8 mouse cellular contexts compared by ENCODE assay signal in genomic region chr12:76837844-76838650, GRCm38 (mm10). TPM values are rescaled to one million over a fixed set of nuclear protein-coding genes. Genes with fewer than 3 reads are reported as not detected.
A peak's percentile ranks its signal among the peaks of the same experiment; 100 is the strongest.
DNase-seq lines count a peak whose midpoint lies in the region; ATAC-seq and TF ChIP-seq lines count a peak whose summit lies in the region.

No protein-coding gene starts in this region.

- H3K4me3 ChIP-seq in kidney, postnatal 0 days (replicated peaks; ENCODE audit: low read depth, low read length), result peak overlapping the region; percentile 52
- peak overlapping the region; percentile 67 for H3K4me3 ChIP-seq in intestine, embryonic 15.5 days (replicated peaks)
- peak overlapping the region; percentile 64 for H3K4me3 ChIP-seq in neural tube, embryonic 12.5 days

- H3K36me3 ChIP-seq in kidney, postnatal 0 days (ENCODE audit: insufficient read depth, low read length), result no peaks in the 10 kb centered on the region
- no peaks in the 10 kb centered on the region for H3K36me3 ChIP-seq in intestine, embryonic 15.5 days
- H3K36me3 ChIP-seq in neural tube, embryonic 12.5 days, result no peaks in the 10 kb centered on the region

- H3K4me2 ChIP-seq in kidney, postnatal 0 days (ENCODE audit: low read length), result peak overlapping the region; percentile 59
- H3K4me2 ChIP-seq in intestine, embryonic 15.5 days (replicated peaks), result peak overlapping the region; percentile 68
- peak overlapping the region; percentile 73 for H3K4me2 ChIP-seq in neural tube, embryonic 12.5 days (replicated peaks)

- 0 out of 2 replicates have a peak, but pooled peaks cover 5% of the 10 kb centered on the region for H3K4me1 ChIP-seq in kidney, postnatal 0 days (replicated peaks; ENCODE audit: insufficient read depth, low read length)
- H3K4me1 ChIP-seq in intestine, embryonic 15.5 days (replicated peaks), result peaks cover 7% of the 10 kb centered on the region; the same call in 1 of the 2 replicates
- H3K4me1 ChIP-seq in neural tube, embryonic 12.5 days, result no peaks in the 10 kb centered on the region; the same call in 1 of the 2 replicates

- no peak for DNase-seq in kidney, postnatal 0 days (ENCODE audit: low spot score)
- no peak for DNase-seq in kidney, postnatal 10 days
- no peak for DNase-seq in urinary bladder, adult 18-20 months (ENCODE audit: low spot score in 2 of 2)
- no peak for DNase-seq in cerebellum, postnatal 14 days
- no peak for DNase-seq in gastrocnemius, postnatal 14 days

- H3K9ac ChIP-seq in kidney, postnatal 0 days (ENCODE audit: low read depth, low read length), result peak overlapping the region; percentile 55
- peak overlapping the region; percentile 64 for H3K9ac ChIP-seq in intestine, embryonic 15.5 days
- peak overlapping the region; percentile 66 for H3K9ac ChIP-seq in neural tube, embryonic 12.5 days

- no peak for ATAC-seq in kidney, postnatal 0 days (replicated peaks; ENCODE audit: low FRiP score, low read depth)
- ATAC-seq in common myeloid progenitor, adult 5-6 weeks (replicated peaks; ENCODE audit: low read depth, poor library complexity, severe bottlenecking), result 0 out of 2 replicates have a peak, but pooled peaks have one; percentile 3
- no peak for ATAC-seq in intestine, embryonic 15.5 days
- no peak for ATAC-seq in neural tube, embryonic 12.5 days (ENCODE audit: low FRiP score, low read depth)

- peak overlapping the region; percentile 3; the same call in 1 of the 2 replicates for H3K27ac ChIP-seq in kidney, postnatal 0 days
- H3K27ac ChIP-seq in intestine, embryonic 15.5 days, result peak overlapping the region; percentile 38; the same call in 1 of the 2 replicates
- H3K27ac ChIP-seq in neural tube, embryonic 12.5 days, result no peak overlapping the region

- intact Hi-C loops in gastrocnemius, postnatal 14 days (cut with DNase I; ENCODE audit: low total_unique reads), result no loop called here

- TF ChIP-seq CTCF in kidney, postnatal 0 days (IDR thresholded peaks at IDR 0.05; ENCODE audit: low read depth), result no peak

- H3K27me3 ChIP-seq in kidney, postnatal 0 days (ENCODE audit: insufficient read depth, low read length), result no peaks in the 10 kb centered on the region
- H3K27me3 ChIP-seq in intestine, embryonic 15.5 days (replicated peaks), result no peaks in the 10 kb centered on the region
- H3K27me3 ChIP-seq in neural tube, embryonic 12.5 days (replicated peaks), result no peaks in the 10 kb centered on the region

- 13% methylated on average over 21 of the region's 21 CpGs for WGBS in kidney, postnatal 0 days
- WGBS in intestine, embryonic 15.5 days, result 12% methylated on average over 21 of the region's 21 CpGs
- WGBS in neural tube, embryonic 12.5 days, result 14% methylated on average over 21 of the region's 21 CpGs

- no peaks in the 10 kb centered on the region for H3K9me3 ChIP-seq in kidney, postnatal 0 days (replicated peaks; ENCODE audit: low read length)
- H3K9me3 ChIP-seq in intestine, embryonic 15.5 days, result no peaks in the 10 kb centered on the region
- no peaks in the 10 kb centered on the region for H3K9me3 ChIP-seq in neural tube, embryonic 12.5 days

RNA-seq across cellular contexts. Expression of gene Rab15, which starts 15.3 kb away (rescaled TPM):
- polyA plus RNA-seq in kidney, postnatal 0 days (2015; fragmentation: Nextera tagmentation; extraction: Ambion mirVana), result 11.6 and 12.1 TPM in 2 replicates
- total RNA-seq in common myeloid progenitor, adult 5-6 weeks (2017), result not detected in 2 replicates
- 20.3 and 20.8 TPM in 2 replicates for polyA plus RNA-seq in intestine, embryonic 15.5 days (2015; fragmentation: Nextera tagmentation; extraction: Ambion mirVana)
- 20.7 and 22.6 TPM in 2 replicates for polyA plus RNA-seq in neural tube, embryonic 12.5 days (2016; fragmentation: Nextera tagmentation; extraction: Ambion mirVana)
- total RNA-seq in gastrocnemius, postnatal 14 days (2021), result 10 to 100 TPM in 1 of 2 experiments, 1 to 10 TPM in 1; 6.9 to 10.4 TPM

RNA-seq across cellular contexts. Expression of gene Gpx2, which starts 42.7 kb away (rescaled TPM):
- 0.45 TPM in 1 of 2 replicates, not detected in the other for polyA plus RNA-seq in kidney, postnatal 0 days (2015; fragmentation: Nextera tagmentation; extraction: Ambion mirVana)
- not detected in 2 replicates for total RNA-seq in common myeloid progenitor, adult 5-6 weeks (2017)
- 81.9 and 89.6 TPM in 2 replicates for polyA plus RNA-seq in intestine, embryonic 15.5 days (2015; fragmentation: Nextera tagmentation; extraction: Ambion mirVana)
- polyA plus RNA-seq in neural tube, embryonic 12.5 days (2016; fragmentation: Nextera tagmentation; extraction: Ambion mirVana), result not detected in 2 replicates
- total RNA-seq in gastrocnemius, postnatal 14 days (2021), result not detected

Comparison
In these comparisons a context has a peak if more than half of its experiments do, and no peak if none do; other contexts are left out.
1. RNA of gene Gpx2, which starts 42.7 kb away (polyA plus RNA-seq): 81.9 to 89.6 TPM in intestine, embryonic 15.5 days; 0.45 TPM in kidney, postnatal 0 days and not detected in neural tube, embryonic 12.5 days; every median in the first group is over 10 times any median in the second.
2. Peak in every context shown above with its lines, with median percentiles within 50 percentile points of each other: H3K4me2 ChIP-seq, H3K4me3 ChIP-seq and H3K9ac ChIP-seq.